Mouse (Mus musculus): ENCODE measurements around the gene Smyd2.

GRCm38 (mm10) chr1:189885975-189886374, 36.2 kb downstream of the Smyd2 start:
- TF ChIP-seq CTCF (IDR thresholded peaks at IDR 0.05; ENCODE audit: low read depth, low read length) (no peak), POLR2A (IDR thresholded peaks at IDR 0.05; ENCODE audit: borderline replicate concordance, low read depth, low read length) (no peak)

All from bone marrow macrophage, adult 2 months (primary cell).